Mouse (Mus musculus) hindbrain, embryonic 16.5 days (tissue): ENCODE measurements around the gene Mgat4b. TPM values are rescaled to one million over a fixed set of nuclear protein-coding genes. Genes with fewer than 3 reads are reported as not detected.
"Not testable (repeated sequence)": the region's sequence is repeated elsewhere in the genome, so short reads cannot be mapped to it uniquely, and the experiment has no call there.

Experiments
- ATAC-seq: fragments of 200-750 bp; cut with Nextera tagmentation; 2 replicates; pipeline ENCODE4 v1.8.0; 2017; ENCODE audit warnings: moderate TSS enrichment, moderate library complexity
- H3K27ac ChIP-seq: fragments of 300-500 bp; sonication (generic); 2 replicates; pipeline ENCODE4 v1.5.1; 2014; ENCODE audit warnings: low read depth, mild to moderate bottlenecking, control low read depth, low read length, moderate library complexity
- H3K27me3 ChIP-seq: fragments of 300-500 bp; sonication (generic); replicated peaks from 2 replicates; pipeline ENCODE4 v1.6.1; 2014; ENCODE audit warnings: low read length; ENCODE audit not compliant: control insufficient read depth, insufficient read depth
- H3K36me3 ChIP-seq: fragments of 300-500 bp; sonication (generic); 2 replicates; pipeline ENCODE4 v1.6.1; 2014; ENCODE audit warnings: mild to moderate bottlenecking, low read length, moderate library complexity, mixed read lengths; ENCODE audit not compliant: control insufficient read depth, insufficient read depth
- H3K4me1 ChIP-seq: fragments of 300-500 bp; sonication (generic); 2 replicates; pipeline ENCODE4 v1.6.1; 2014; ENCODE audit warnings: low read depth, low read length; ENCODE audit not compliant: control insufficient read depth, insufficient read depth
- H3K4me2 ChIP-seq: fragments of 300-500 bp; sonication (generic); 2 replicates; pipeline ENCODE4 v1.6.1; 2014; ENCODE audit warnings: mild to moderate bottlenecking, low read length, control low read depth, moderate library complexity
- H3K4me3 ChIP-seq: fragments of 300-500 bp; sonication (generic); 2 replicates; pipeline ENCODE4 v1.5.1; 2014; ENCODE audit warnings: mild to moderate bottlenecking, low read length, control low read depth, moderate library complexity
- H3K9ac ChIP-seq: fragments of 300-500 bp; sonication (generic); 2 replicates; pipeline ENCODE4 v1.6.1; 2014; ENCODE audit warnings: low read depth, mild to moderate bottlenecking, control low read depth, low read length, moderate library complexity
- H3K9me3 ChIP-seq: fragments of 300-500 bp; sonication (generic); 2 replicates; pipeline ENCODE4 v1.6.1; 2014; ENCODE audit warnings: mild to moderate bottlenecking, low read length, moderate library complexity; ENCODE audit not compliant: control insufficient read depth
- WGBS: fragments of 180-500 bp; shearing (Covaris S2); extraction: QIAGEN DNeasy Blood & Tissue Kit; methylation state at CpG from one replicate; pipeline ENCODE4 v1.1.7; 2014; 5-methylcytosine and 5-hydroxymethylcytosine counted together
- polyA plus RNA-seq: library from polyadenylated mRNA; unstranded; fragments of >200 nt; fragmentation: Nextera tagmentation; extraction: Ambion mirVana; gene quantifications from 2 replicates; pipeline ENCODE4 v1.2.1, GENCODE M21; 2015

The Mgat4b gene
- 15.6 and 30.9 TPM in 2 replicates for polyA plus RNA-seq

- H3K36me3 ChIP-seq: peaks cover 17% of the 10 kb centered on the region
- WGBS: under 1% methylated on average over 44 of the region's 48 CpGs
- peak within 1 kb of the TSS; percentile 98 for H3K27ac ChIP-seq
- H3K4me3 ChIP-seq: peak within 1 kb of the TSS; percentile 91
- H3K27me3 ChIP-seq: no peaks in the 10 kb centered on the region
- ATAC-seq: peak; percentile 78
- no peaks in the 10 kb centered on the region for H3K9me3 ChIP-seq
- H3K4me2 ChIP-seq: peak within 1 kb of the TSS; percentile 72
- peaks cover 13% of the 10 kb centered on the region for H3K4me1 ChIP-seq
- peak within 1 kb of the TSS; percentile 97 for H3K9ac ChIP-seq
Observed at GRCm38 (mm10) chr11:50210505-50211151, at the start of gene Mgat4b, which contains the start of gene Sqstm1. Gene Mgat4b, plus strand, starts transcription at chr11:50210890. Gene Sqstm1, minus strand, starts transcription at chr11:50210827.

- no peak overlapping the region for H3K27ac ChIP-seq
- H3K4me2 ChIP-seq: no peak overlapping the region
- H3K27me3 ChIP-seq: no peaks in the 10 kb centered on the region
- 65% methylated on average over 10 of the region's 10 CpGs for WGBS
- H3K9me3 ChIP-seq: no peaks in the 10 kb centered on the region
- H3K36me3 ChIP-seq: peaks cover 61% of the 10 kb centered on the region
- no peak overlapping the region for H3K9ac ChIP-seq
- no peak overlapping the region for H3K4me3 ChIP-seq
- 0 out of 2 replicates have a peak, but pooled peaks have one; percentile 26 for ATAC-seq
- no peaks in the 10 kb centered on the region for H3K4me1 ChIP-seq
Observed at GRCm38 (mm10) chr11:50161578-50162304, 48.9 kb upstream of the Mgat4b start.

- H3K9me3 ChIP-seq: no peaks in the 10 kb centered on the region
- H3K4me1 ChIP-seq: no peaks in the 10 kb centered on the region
- no peak for ATAC-seq
- WGBS: 96% methylated on average over 3 of the region's 3 CpGs
- no peaks in the 10 kb centered on the region for H3K27me3 ChIP-seq
- no peak overlapping the region for H3K27ac ChIP-seq
- H3K36me3 ChIP-seq: peaks cover 54% of the 10 kb centered on the region
- H3K4me3 ChIP-seq: no peak overlapping the region
- no peak overlapping the region for H3K4me2 ChIP-seq
- H3K9ac ChIP-seq: no peak overlapping the region
Observed at GRCm38 (mm10) chr11:50162338-50163050, 48.2 kb upstream of the Mgat4b start.

GRCm38 (mm10) chr11:50168352-50168751, 42.3 kb upstream of the Mgat4b start:
- Histone ChIP-seq H3K4me1 (no peaks in the 10 kb centered on the region), H3K9ac (no peak overlapping the region), H3K4me2 (no peak overlapping the region), H3K9me3 (no peaks in the 10 kb centered on the region), H3K27ac (no peak overlapping the region), H3K4me3 (no peak overlapping the region), H3K27me3 (no peaks in the 10 kb centered on the region), H3K36me3 (peaks cover 50% of the 10 kb centered on the region)
- ATAC-seq: no peak
- WGBS: 80% methylated on average over 5 of the region's 5 CpGs

GRCm38 (mm10) chr11:50174111-50174729, 36.5 kb upstream of the Mgat4b start, which contains the start of gene Mrnip:
Gene Mrnip, plus strand, starts transcription at chr11:50174444.
- H3K4me1 ChIP-seq, H3K9me3 ChIP-seq, H3K27me3 ChIP-seq: not testable (repeated sequence)
- Histone ChIP-seq H3K4me3 (peak within 1 kb of the TSS; percentile 56), H3K27ac (peak within 1 kb of the TSS; percentile 88), H3K9ac (peak within 1 kb of the TSS; percentile 79), H3K36me3 (peaks cover 26% of the 10 kb centered on the region), H3K4me2 (peak within 1 kb of the TSS; percentile 67)
- ATAC-seq: peak; percentile 70
- WGBS: 5% methylated on average over 19 of the region's 19 CpGs

- peak overlapping the region; percentile 79 for H3K9ac ChIP-seq
Observed at GRCm38 (mm10) chr11:50174730-50175187, 35.9 kb upstream of the Mgat4b start.

GRCm38 (mm10) chr11:50176351-50176750, 34.3 kb upstream of the Mgat4b start:
- H3K4me2 ChIP-seq: no peak overlapping the region; the same call in 1 of the 2 replicates
- no peak for ATAC-seq
- H3K4me1 ChIP-seq: peaks cover 9% of the 10 kb centered on the region
- no peaks in the 10 kb centered on the region for H3K27me3 ChIP-seq
- no peak overlapping the region for H3K27ac ChIP-seq
- H3K4me3 ChIP-seq: no peak overlapping the region
- H3K9ac ChIP-seq: no peak overlapping the region
- no peaks in the 10 kb centered on the region for H3K9me3 ChIP-seq
- H3K36me3 ChIP-seq: peaks cover 13% of the 10 kb centered on the region
- WGBS: 91% methylated on average over 3 of the region's 3 CpGs

More at GRCm38 (mm10) chr11:50174730-50175187, 35.9 kb upstream of the Mgat4b start:
- under 1% methylated on average over 24 of the region's 27 CpGs for WGBS
- no peaks in the 10 kb centered on the region for H3K27me3 ChIP-seq
- H3K9me3 ChIP-seq: no peaks in the 10 kb centered on the region
- ATAC-seq: peak; percentile 100
- H3K36me3 ChIP-seq: peaks cover 25% of the 10 kb centered on the region
- H3K27ac ChIP-seq: peak overlapping the region; percentile 88
- H3K4me3 ChIP-seq: peak overlapping the region; percentile 56
- peaks cover 9% of the 10 kb centered on the region for H3K4me1 ChIP-seq
- H3K4me2 ChIP-seq: peak overlapping the region; percentile 67

GRCm38 (mm10) chr11:50177111-50177510, 33.6 kb upstream of the Mgat4b start:
- H3K27me3 ChIP-seq: no peaks in the 10 kb centered on the region
- H3K9me3 ChIP-seq: no peaks in the 10 kb centered on the region
- no peak overlapping the region for H3K27ac ChIP-seq
- peaks cover 9% of the 10 kb centered on the region for H3K36me3 ChIP-seq
- 76% methylated on average over 6 of the region's 6 CpGs for WGBS
- no peak for ATAC-seq
- H3K4me1 ChIP-seq: peaks cover 9% of the 10 kb centered on the region
- H3K4me2 ChIP-seq: no peak overlapping the region
- no peak overlapping the region for H3K9ac ChIP-seq
- H3K4me3 ChIP-seq: no peak overlapping the region
